Mouse (Mus musculus) induced T-regulatory cell, adult 2 months (primary cell): Measurements from ENCODE around the gene Col1a2.

Experiments
- DNase-seq: peaks from one replicate; pipeline ENCODE4 v3.0.0-alpha.2; 2012; ENCODE audit warnings: low read depth

The Col1a2 gene

DNA sequence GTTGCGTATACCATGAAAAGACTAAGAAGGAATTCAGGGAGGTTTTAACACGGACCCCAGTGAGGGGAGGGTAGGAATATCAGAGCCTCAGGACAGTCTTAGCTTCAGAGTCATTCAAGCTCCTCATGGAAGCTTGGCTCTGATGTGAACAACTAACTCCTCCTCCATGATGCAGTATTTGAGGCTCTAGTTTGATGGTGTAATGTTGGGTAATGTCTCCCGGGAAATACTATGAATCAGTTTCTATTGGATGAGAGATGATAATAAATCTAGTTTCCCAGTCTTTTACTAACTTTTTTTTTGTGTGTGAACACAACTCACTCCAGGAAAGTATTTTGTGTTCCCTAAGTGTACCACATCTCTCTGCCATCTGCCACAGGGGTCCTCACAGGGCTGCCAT is 84.1 kb downstream of the Col1a2 start:
- no peak for DNase-seq

DNA sequence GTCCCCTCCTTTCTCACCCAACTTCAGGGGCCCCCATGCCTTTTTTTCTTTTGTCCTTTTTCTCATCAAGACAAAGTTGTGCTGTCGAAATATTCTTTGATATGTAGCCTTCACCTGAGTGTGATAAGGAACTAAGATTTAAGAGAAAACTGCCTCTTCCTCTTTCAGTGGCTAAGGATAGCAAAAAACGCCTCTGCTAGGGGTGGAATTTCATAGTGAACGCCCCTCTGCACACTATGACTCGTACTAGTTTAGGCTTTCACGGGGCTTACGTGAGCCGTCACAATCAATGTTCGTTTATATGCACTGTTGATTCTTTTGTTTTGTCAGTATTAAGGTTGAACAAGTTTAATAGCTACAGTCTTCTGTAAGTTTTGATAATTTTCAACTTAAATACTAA is 85.5 kb downstream of the Col1a2 start:
- no peak for DNase-seq
